Mouse (Mus musculus) liver, embryonic 14.5 days (tissue): ENCODE data around the gene Pcsk5. TPM values are rescaled to one million over a fixed set of nuclear protein-coding genes. Genes with fewer than 3 reads are reported as not detected.

Source experiments
- ATAC-seq: fragments of 200-750 bp; cut with Nextera tagmentation; 2 replicates; pipeline ENCODE4 v1.8.0; 2017; ENCODE audit warnings: moderate number of reproducible peaks, mild to moderate bottlenecking, moderate library complexity; ENCODE audit not compliant: insufficient read depth
- DNase-seq, 3 experiments: peaks; one replicate each; pipeline ENCODE4 v3.0.0-alpha.2; 2012 to 2013; ENCODE audit warnings: low read depth in 3 of 3, low spot score in 3 of 3
- H3K27ac ChIP-seq: fragments of 300-500 bp; sonication (generic); 2 replicates; pipeline ENCODE4 v1.5.1; 2014; ENCODE audit warnings: moderate library complexity, mild to moderate bottlenecking, control low read depth, inconsistent platforms
- H3K27me3 ChIP-seq: fragments of 300-500 bp; sonication (generic); 2 replicates; pipeline ENCODE4 v1.6.1; 2014; ENCODE audit warnings: mild to moderate bottlenecking, low read length, moderate library complexity; ENCODE audit not compliant: control insufficient read depth, insufficient read depth
- H3K36me3 ChIP-seq: fragments of 300-500 bp; sonication (generic); replicated peaks from 2 replicates; pipeline ENCODE4 v1.6.1; 2014; ENCODE audit warnings: low read depth; ENCODE audit not compliant: control insufficient read depth, insufficient read depth
- H3K4me1 ChIP-seq, 2 experiments: fragments of 200-500 bp in 1 of 2; fragments of 300-500 bp in 1 of 2; sonication (generic) in 1 of 2; replicated peaks; 2 replicates each; pipeline ENCODE4 v1.6.1; 2012 to 2014; ENCODE audit warnings: antibody characterized with exemption in 1 of 2, inconsistent platforms in 1 of 2, low read length in 1 of 2; ENCODE audit not compliant: control insufficient read depth in 2 of 2, insufficient read depth in 2 of 2
- H3K4me2 ChIP-seq: fragments of 300-500 bp; sonication (generic); 2 replicates; pipeline ENCODE4 v1.6.1; 2014; ENCODE audit warnings: low read depth, mild to moderate bottlenecking, control low read depth, moderate library complexity
- H3K4me3 ChIP-seq, 2 experiments: fragments of 200-500 bp in 1 of 2; fragments of 300-500 bp in 1 of 2; sonication (generic) in 1 of 2; 2 replicates each; pipeline ENCODE4 v1.5.1; 2012 to 2014; ENCODE audit warnings: low read depth in 2 of 2, low read length in 2 of 2, mild to moderate bottlenecking in 2 of 2, control low read depth in 1 of 2, inconsistent platforms in 1 of 2, moderate library complexity in 1 of 2; ENCODE audit not compliant: insufficient read depth in 1 of 2
- H3K9ac ChIP-seq: fragments of 300-500 bp; sonication (generic); replicated peaks from 2 replicates; pipeline ENCODE4 v1.6.1; 2014; ENCODE audit warnings: mild to moderate bottlenecking, control low read depth, moderate library complexity
- H3K9me3 ChIP-seq: fragments of 300-500 bp; sonication (generic); 2 replicates; pipeline ENCODE4 v1.6.1; 2016; ENCODE audit warnings: low read length, mixed read lengths; ENCODE audit not compliant: control insufficient read depth
- CTCF ChIP-seq: IDR thresholded peaks from 2 replicates; pipeline ENCODE4 v1.5.1; 2016; ENCODE audit warnings: antibody characterized with exemption, low read depth, control low read depth
- EP300 ChIP-seq: IDR thresholded peaks from 2 replicates; pipeline ENCODE4 v1.6.1; 2016; ENCODE audit warnings: antibody characterized with exemption, low read depth
- WGBS: fragments of 180-500 bp; shearing (Covaris S2); extraction: QIAGEN DNeasy Blood & Tissue Kit; methylation state at CpG from one replicate; pipeline ENCODE4 v1.1.7; 2014; ENCODE audit not compliant: insufficient replicate concordance; 5-methylcytosine and 5-hydroxymethylcytosine counted together
- polyA plus RNA-seq, 2 experiments: library from polyadenylated mRNA; depleted of rRNA in 1 of 2; stranded (reverse) in 1 of 2; unstranded in 1 of 2; fragments of >200 nt; fragmentation: Nextera tagmentation in 1 of 2; extraction: Ambion mirVana in 1 of 2; gene quantifications; 2 replicates each; pipeline versions ENCODE4 v1.2.1 to v1.2.3; 2012 to 2014

Pcsk5 gene
- polyA plus RNA-seq, 2 experiments, result 0.58 to 0.61 TPM

DNA sequence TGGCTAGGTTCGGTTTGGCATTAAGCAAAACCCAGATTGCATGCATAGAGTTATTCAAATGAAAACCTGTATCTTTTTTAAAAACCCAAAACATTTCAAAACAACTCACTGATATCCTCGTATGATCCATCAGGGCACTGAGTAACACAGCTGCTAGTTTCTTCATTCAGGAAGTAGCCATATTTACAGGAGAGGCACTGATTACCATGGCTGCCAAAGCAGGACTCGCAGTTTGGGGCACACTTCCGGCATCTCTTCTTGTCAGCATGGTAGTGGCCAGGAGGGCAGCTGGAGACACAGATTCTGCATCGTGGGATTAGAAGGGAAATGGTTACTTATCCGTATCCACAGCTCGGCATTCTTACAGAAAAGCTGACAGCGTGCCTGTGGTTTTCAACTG lies 265.1 kb downstream of the Pcsk5 start:
- Histone ChIP-seq H3K4me2 (no peak overlapping the region), H3K4me3 (no peak overlapping the region), H3K27me3 (no peaks in the 10 kb centered on the region), H3K9ac (no peak overlapping the region), H3K36me3 (no peaks in the 10 kb centered on the region), H3K9me3 (no peaks in the 10 kb centered on the region), H3K27ac (no peak overlapping the region), H3K4me1 (no peaks in the 10 kb centered on the region)
- WGBS, result 73% methylated on average over 8 of the region's 8 CpGs
- no peak for TF ChIP-seq EP300
- no peak for TF ChIP-seq CTCF
- DNase-seq, result no peak
- no peak for ATAC-seq

DNA sequence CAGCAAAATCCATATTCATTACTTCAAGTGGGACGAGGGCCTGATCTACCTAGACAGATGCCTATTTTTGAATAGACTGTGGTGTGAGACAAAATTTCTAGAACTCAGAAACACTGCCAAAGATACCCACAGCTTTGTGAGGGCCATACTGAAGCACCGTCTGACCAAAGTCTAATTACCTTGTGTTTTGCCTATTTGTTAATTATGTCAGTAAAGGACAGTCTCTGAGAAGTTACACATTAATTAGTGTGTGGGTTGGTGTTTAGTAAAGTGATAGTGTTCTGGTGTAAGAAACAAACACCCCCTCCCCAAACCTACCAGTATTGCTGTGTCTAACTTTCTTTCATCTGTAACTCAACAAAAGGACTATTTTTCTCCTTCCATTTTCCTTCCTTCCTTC lies 266.5 kb downstream of the Pcsk5 start:
- Histone ChIP-seq H3K27me3 (no peaks in the 10 kb centered on the region), H3K4me2 (no peak overlapping the region), H3K27ac (no peak overlapping the region), H3K9me3 (no peaks in the 10 kb centered on the region), H3K4me1 (no peaks in the 10 kb centered on the region), H3K36me3 (no peaks in the 10 kb centered on the region), H3K4me3 (no peak overlapping the region), H3K9ac (no peak overlapping the region)
- DNase-seq (no peak), ATAC-seq (no peak)
- TF ChIP-seq EP300 (no peak), CTCF (no peak)
- WGBS, result 50% methylated on average over 2 of the region's 2 CpGs

DNA sequence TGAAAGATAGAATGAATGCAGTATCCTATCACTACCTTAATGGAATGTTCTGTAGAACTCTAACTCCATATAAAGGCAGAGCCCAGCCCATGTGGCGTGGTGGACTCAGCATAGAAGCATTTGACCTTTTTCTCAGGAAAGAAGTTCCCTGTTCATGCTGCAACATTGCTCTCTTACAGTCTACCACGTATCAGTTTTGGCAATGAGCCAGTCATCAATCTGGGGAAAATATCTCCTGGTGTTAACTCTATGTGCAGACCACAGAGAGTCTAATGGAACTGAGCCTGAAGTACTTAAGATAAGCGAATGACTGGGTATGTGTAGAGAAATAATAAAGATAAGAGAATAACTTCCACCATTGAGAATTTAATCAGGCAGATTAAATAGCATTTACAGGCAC lies 270.2 kb downstream of the Pcsk5 start:
- TF ChIP-seq EP300 (no peak), CTCF (no peak)

DNA sequence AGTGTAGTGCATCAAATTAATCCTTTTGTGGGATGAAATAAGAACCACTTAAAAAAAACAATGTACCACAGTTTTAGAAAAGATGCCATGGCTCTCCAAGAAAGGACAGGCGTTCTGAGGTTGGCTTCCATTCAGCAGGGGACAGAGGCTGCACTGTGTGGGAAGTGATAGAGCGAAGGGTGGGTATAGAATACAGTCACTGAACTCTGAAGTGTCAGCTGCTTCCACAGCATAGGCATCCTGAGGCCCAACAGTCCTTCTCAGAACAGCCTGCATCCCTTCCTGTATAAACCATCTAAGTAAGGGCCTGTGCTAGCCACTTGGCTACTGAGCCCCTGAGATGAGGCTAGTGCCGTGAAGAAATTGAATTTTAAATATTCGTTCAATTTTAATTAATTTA lies 271.3 kb downstream of the Pcsk5 start:
- H3K36me3 ChIP-seq, result no peaks in the 10 kb centered on the region
- no peaks in the 10 kb centered on the region for H3K4me1 ChIP-seq
- no peaks in the 10 kb centered on the region for H3K9me3 ChIP-seq
- TF ChIP-seq EP300 (no peak), CTCF (no peak)
- no peak overlapping the region for H3K4me3 ChIP-seq
- no peaks in the 10 kb centered on the region for H3K27me3 ChIP-seq
- H3K27ac ChIP-seq, result no peak overlapping the region
- DNase-seq (no peak), ATAC-seq (no peak)
- no peak overlapping the region for H3K4me2 ChIP-seq
- no peak overlapping the region for H3K9ac ChIP-seq
- 66% methylated on average over 4 of the region's 4 CpGs for WGBS

More for the DNA sequence above, 270.2 kb downstream of the Pcsk5 start:
- Histone ChIP-seq H3K36me3 (no peaks in the 10 kb centered on the region), H3K27me3 (no peaks in the 10 kb centered on the region), H3K4me2 (no peak overlapping the region), H3K4me1 (no peaks in the 10 kb centered on the region), H3K4me3 (no peak overlapping the region), H3K9me3 (no peaks in the 10 kb centered on the region), H3K27ac (no peak overlapping the region), H3K9ac (no peak overlapping the region)
- DNase-seq (no peak), ATAC-seq (no peak)
- WGBS, result 36% methylated on average over 3 of the region's 3 CpGs

DNA sequence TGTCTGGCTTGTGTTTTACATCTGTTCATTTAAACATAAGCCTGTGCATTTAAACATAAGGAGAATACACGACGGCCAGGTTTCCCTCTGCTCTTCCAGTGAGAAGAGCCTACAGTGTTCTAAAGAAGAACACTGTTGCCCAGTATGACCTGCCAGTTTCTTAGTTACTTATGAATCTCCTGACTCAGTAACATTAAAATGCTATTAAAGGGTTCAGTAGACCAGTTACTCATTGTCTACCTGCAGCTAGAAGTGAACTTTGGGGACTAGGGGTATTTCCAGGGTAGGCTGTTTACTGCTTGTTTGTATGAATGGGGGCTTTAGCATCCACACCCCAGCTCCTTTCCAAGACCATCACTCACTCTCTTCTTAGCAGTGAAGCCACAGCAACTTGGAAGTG lies 278.7 kb downstream of the Pcsk5 start:
- H3K27me3 ChIP-seq, result no peaks in the 10 kb centered on the region
- H3K36me3 ChIP-seq, result no peaks in the 10 kb centered on the region
- H3K27ac ChIP-seq, result no peak overlapping the region
- TF ChIP-seq EP300 (no peak), CTCF (no peak)
- no peak overlapping the region for H3K9ac ChIP-seq
- 64% methylated on average over 2 of the region's 2 CpGs for WGBS
- no peak overlapping the region for H3K4me2 ChIP-seq
- no peak overlapping the region for H3K4me3 ChIP-seq
- H3K9me3 ChIP-seq, result no peaks in the 10 kb centered on the region
- ATAC-seq (no peak), DNase-seq (no peak)
- H3K4me1 ChIP-seq, result no peaks in the 10 kb centered on the region
